Mouse (Mus musculus) embryonic facial prominence, embryonic 11.5 days (tissue): Measurements from ENCODE around the gene BC024978. TPM values are rescaled to one million over a fixed set of nuclear protein-coding genes. Genes with fewer than 3 reads are reported as not detected.

Source experiments
- ATAC-seq: fragments of 200-750 bp; cut with Nextera tagmentation; replicated peaks from 2 replicates; pipeline ENCODE4 v1.8.0; 2017; ENCODE audit warnings: low read depth; ENCODE audit not compliant: insufficient number of reproducible peaks, low FRiP score, low TSS enrichment
- DNase-seq: peaks from one replicate; pipeline ENCODE4 v3.0.0-alpha.2; 2015; ENCODE audit warnings: low spot score
- H3K27ac ChIP-seq: fragments of 300-500 bp; sonication (generic); replicated peaks from 2 replicates; pipeline ENCODE4 v1.5.1; 2014; ENCODE audit warnings: mild to moderate bottlenecking, low read depth, low read length, control low read depth
- H3K27me3 ChIP-seq: fragments of 300-500 bp; sonication (generic); 2 replicates; pipeline ENCODE4 v1.6.1; 2014; ENCODE audit warnings: mild to moderate bottlenecking, low read length, moderate library complexity, mixed read lengths; ENCODE audit not compliant: control insufficient read depth, insufficient read depth
- H3K36me3 ChIP-seq: fragments of 300-500 bp; sonication (generic); replicated peaks from 2 replicates; pipeline ENCODE4 v1.6.1; 2014; ENCODE audit warnings: low read depth, mild to moderate bottlenecking, low read length, moderate library complexity, mixed read lengths; ENCODE audit not compliant: control insufficient read depth, insufficient read depth
- H3K4me1 ChIP-seq: fragments of 300-500 bp; sonication (generic); 2 replicates; pipeline ENCODE4 v1.6.1; 2014; ENCODE audit warnings: low read length, mixed read lengths; ENCODE audit not compliant: control insufficient read depth, insufficient read depth
- H3K4me2 ChIP-seq: fragments of 300-500 bp; sonication (generic); 2 replicates; pipeline ENCODE4 v1.6.1; 2014; ENCODE audit warnings: low read depth, mild to moderate bottlenecking, control low read depth, low read length, moderate library complexity
- H3K4me3 ChIP-seq: fragments of 300-500 bp; sonication (generic); 2 replicates; pipeline ENCODE4 v1.5.1; 2014; ENCODE audit warnings: low read depth, low read length, control low read depth
- H3K9ac ChIP-seq: fragments of 300-500 bp; sonication (generic); replicated peaks from 2 replicates; pipeline ENCODE4 v1.6.1; 2014; ENCODE audit warnings: mild to moderate bottlenecking, control low read depth, low read length
- H3K9me3 ChIP-seq: fragments of 300-500 bp; sonication (generic); replicated peaks from 2 replicates; pipeline ENCODE4 v1.6.1; 2016; ENCODE audit warnings: mild to moderate bottlenecking, low read length, inconsistent platforms, mixed read lengths; ENCODE audit not compliant: control insufficient read depth
- WGBS: fragments of 180-500 bp; shearing (Covaris S2); extraction: QIAGEN DNeasy Blood & Tissue Kit; methylation state at CpG from one replicate; pipeline ENCODE4 v1.1.7; 2014; 5-methylcytosine and 5-hydroxymethylcytosine counted together
- polyA plus RNA-seq: library from polyadenylated mRNA; unstranded; fragments of >200 nt; fragmentation: Nextera tagmentation; extraction: Ambion mirVana; gene quantifications from 2 replicates; pipeline ENCODE4 v1.2.1, GENCODE M21; 2014

Gene BC024978
- polyA plus RNA-seq, 1 experiment from 2014 or later: 2.4 TPM

GRCm38 (mm10) chr7:27192434-27192833 is 3.1 kb upstream of the BC024978 start:
- 96% methylated on average over 5 of the region's 5 CpGs for WGBS
- Histone ChIP-seq H3K4me1 (0 out of 2 replicates have a peak, but pooled peaks cover 3% of the 10 kb centered on the region), H3K27me3 (no peaks in the 10 kb centered on the region), H3K36me3 (peaks cover 32% of the 10 kb centered on the region), H3K27ac (0 out of 2 replicates have a peak overlapping the region, but pooled peaks have one; percentile 8), H3K4me3 (no peak overlapping the region), H3K9ac (no peak overlapping the region), H3K9me3 (no peaks in the 10 kb centered on the region), H3K4me2 (no peak overlapping the region)
- DNase-seq: no peak
- ATAC-seq: no peak

GRCm38 (mm10) chr7:27193731-27194130 is 1.9 kb upstream of the BC024978 start:
- Histone ChIP-seq H3K9ac (no peak overlapping the region), H3K4me2 (no peak overlapping the region; the same call in 1 of the 2 replicates), H3K27ac (no peak overlapping the region), H3K9me3 (no peaks in the 10 kb centered on the region), H3K27me3 (no peaks in the 10 kb centered on the region), H3K36me3 (peaks cover 32% of the 10 kb centered on the region), H3K4me3 (no peak overlapping the region), H3K4me1 (0 out of 2 replicates have a peak, but pooled peaks cover 3% of the 10 kb centered on the region)
- DNase-seq (no peak), ATAC-seq (no peak)
- 82% methylated on average over 4 of the region's 4 CpGs for WGBS

GRCm38 (mm10) chr7:27197136-27197535 is 1.6 kb downstream of the BC024978 start:
- no peaks in the 10 kb centered on the region for H3K9me3 ChIP-seq
- H3K9ac ChIP-seq: no peak overlapping the region
- H3K4me3 ChIP-seq: no peak overlapping the region
- no peak overlapping the region for H3K27ac ChIP-seq
- H3K27me3 ChIP-seq: no peaks in the 10 kb centered on the region
- H3K36me3 ChIP-seq: peaks cover 9% of the 10 kb centered on the region
- 79% methylated on average over 3 of the region's 3 CpGs for WGBS
- ATAC-seq: no peak
- 0 out of 2 replicates have a peak, but pooled peaks cover 3% of the 10 kb centered on the region for H3K4me1 ChIP-seq
- no peak overlapping the region for H3K4me2 ChIP-seq
- no peak for DNase-seq

DNA sequence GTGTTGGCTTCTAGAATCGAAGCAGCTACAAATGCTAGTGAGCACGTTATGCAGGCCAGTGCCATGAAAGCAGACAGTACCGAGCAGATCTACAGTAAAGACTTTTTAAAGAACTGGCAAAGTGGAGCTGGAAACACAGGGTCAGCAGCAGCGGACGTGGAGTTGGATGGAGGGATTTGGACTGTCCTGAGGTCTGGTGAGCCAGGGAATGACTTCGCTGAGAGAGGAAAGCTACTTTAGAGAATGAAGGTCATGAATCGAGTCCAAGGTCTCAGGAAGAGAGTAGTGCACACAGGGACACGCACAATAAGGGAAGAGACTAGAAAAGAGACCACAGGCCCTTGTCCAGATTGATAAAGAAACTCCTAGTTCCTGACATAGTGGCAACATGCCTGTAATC is 2.1 kb downstream of the BC024978 start:
- Histone ChIP-seq H3K4me1 (0 out of 2 replicates have a peak, but pooled peaks cover 3% of the 10 kb centered on the region), H3K9me3 (no peaks in the 10 kb centered on the region), H3K4me3 (no peak overlapping the region), H3K4me2 (no peak overlapping the region), H3K27ac (no peak overlapping the region), H3K9ac (no peak overlapping the region), H3K27me3 (no peaks in the 10 kb centered on the region), H3K36me3 (peaks cover 4% of the 10 kb centered on the region)
- ATAC-seq: no peak
- 91% methylated on average over 8 of the region's 8 CpGs for WGBS
- no peak for DNase-seq

DNA sequence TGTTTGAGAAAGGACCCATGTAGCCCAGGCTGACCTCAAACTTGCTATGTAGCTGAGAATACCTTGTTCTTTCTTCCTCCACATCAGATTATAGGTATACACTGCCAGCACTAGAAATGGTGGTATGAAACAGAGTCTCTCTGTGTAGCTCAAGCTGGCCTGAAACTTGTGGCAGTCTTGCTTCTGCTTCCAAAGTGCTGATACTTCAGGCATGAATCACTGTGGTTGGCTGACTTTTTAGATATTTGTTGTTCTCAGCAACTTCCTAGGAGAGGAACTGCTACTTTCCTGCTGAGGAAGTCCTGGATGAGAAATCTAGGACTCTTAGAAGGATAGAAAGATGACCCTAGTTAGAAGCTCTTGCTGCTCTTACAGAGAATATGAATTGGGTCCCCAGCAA is 2.8 kb downstream of the BC024978 start:
- Histone ChIP-seq H3K27me3 (no peaks in the 10 kb centered on the region), H3K9me3 (no peaks in the 10 kb centered on the region), H3K4me1 (0 out of 2 replicates have a peak, but pooled peaks cover 3% of the 10 kb centered on the region), H3K36me3 (peaks cover 2% of the 10 kb centered on the region), H3K4me3 (no peak overlapping the region), H3K27ac (no peak overlapping the region), H3K4me2 (no peak overlapping the region), H3K9ac (no peak overlapping the region)
- ATAC-seq (no peak), DNase-seq (no peak)

GRCm38 (mm10) chr7:27198779-27199178 is 3.2 kb downstream of the BC024978 start:
- no peak overlapping the region for H3K27ac ChIP-seq
- ATAC-seq (no peak), DNase-seq (no peak)
- H3K4me1 ChIP-seq: no peaks in the 10 kb centered on the region
- H3K27me3 ChIP-seq: no peaks in the 10 kb centered on the region
- no peaks in the 10 kb centered on the region; the same call in 1 of the 2 replicates for H3K36me3 ChIP-seq
- no peak overlapping the region for H3K9ac ChIP-seq
- H3K4me2 ChIP-seq: no peak overlapping the region
- 88% methylated on average over 8 of the region's 8 CpGs for WGBS
- no peak overlapping the region for H3K4me3 ChIP-seq
- H3K9me3 ChIP-seq: no peaks in the 10 kb centered on the region

DNA sequence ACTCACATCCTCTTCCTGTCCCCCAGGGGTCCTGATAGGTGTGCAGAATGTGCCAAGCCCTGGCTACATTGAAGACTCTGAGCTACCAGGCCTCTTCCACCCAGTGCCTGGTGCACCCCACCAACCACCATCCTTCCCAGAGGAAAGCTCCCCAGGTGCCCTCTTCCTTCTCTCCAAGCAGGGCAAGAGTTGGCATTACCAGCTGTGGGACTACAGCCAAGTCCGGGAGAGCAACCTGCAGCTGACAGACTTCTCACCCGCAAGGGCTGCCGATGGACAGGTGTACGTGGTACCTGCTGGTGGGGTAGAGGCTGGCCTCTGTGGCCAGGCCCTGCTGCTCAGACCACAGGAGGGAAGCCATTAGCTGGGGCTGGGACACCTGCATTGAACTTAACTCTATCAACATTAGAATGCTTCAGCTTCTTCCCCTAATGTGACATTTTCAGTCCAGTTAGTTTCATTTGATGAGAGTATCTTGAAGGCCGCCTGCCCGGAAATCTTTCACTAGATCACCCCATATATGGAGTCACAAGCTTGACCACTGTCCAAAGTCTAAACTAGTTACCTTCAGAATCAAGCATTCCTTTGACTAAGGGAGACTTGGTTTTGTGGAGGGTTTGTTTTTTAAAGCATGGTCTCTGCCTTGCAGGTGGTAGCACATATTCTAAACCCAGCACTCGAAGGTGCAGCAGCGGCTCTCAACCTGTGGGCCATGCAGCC is 8.3 kb downstream of the BC024978 start:
- ATAC-seq (no peak), DNase-seq (no peak)
- Histone ChIP-seq H3K27ac (no peak overlapping the region), H3K4me1 (no peaks in the 10 kb centered on the region), H3K9me3 (no peaks in the 10 kb centered on the region), H3K27me3 (no peaks in the 10 kb centered on the region), H3K4me2 (no peak overlapping the region), H3K9ac (no peak overlapping the region), H3K36me3 (peaks cover 5% of the 10 kb centered on the region), H3K4me3 (no peak overlapping the region)
- 92% methylated on average over 8 of the region's 8 CpGs for WGBS

DNA sequence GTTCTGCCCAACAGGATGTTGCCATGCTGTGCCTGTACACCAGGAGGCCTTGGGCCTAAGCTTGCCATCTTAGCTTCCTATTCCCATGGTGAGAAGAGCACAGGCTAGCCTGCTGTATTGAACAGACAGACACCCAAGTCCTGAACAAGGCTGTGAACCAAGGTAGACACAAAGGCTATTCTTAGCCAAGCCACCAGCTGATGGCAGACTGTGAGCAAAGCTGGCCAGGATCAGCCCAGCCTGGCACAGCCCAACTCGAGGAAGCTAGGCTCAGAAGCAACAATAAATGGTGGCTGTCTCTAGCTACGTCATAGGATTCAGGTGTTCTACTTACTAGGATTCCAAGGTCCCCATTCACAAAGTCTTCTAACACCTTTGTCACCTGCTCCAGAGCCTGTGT is 17.0 kb downstream of the BC024978 start:
- H3K27ac ChIP-seq: no peak overlapping the region

More for the DNA sequence above, 17.0 kb downstream of the BC024978 start:
- no peaks in the 10 kb centered on the region for H3K4me1 ChIP-seq
- H3K9ac ChIP-seq: no peak overlapping the region
- ATAC-seq (no peak), DNase-seq (no peak)
- no peaks in the 10 kb centered on the region for H3K27me3 ChIP-seq
- H3K4me3 ChIP-seq: no peak overlapping the region
- no peak overlapping the region for H3K4me2 ChIP-seq
- no peaks in the 10 kb centered on the region for H3K9me3 ChIP-seq
- WGBS: 80% methylated on average over 2 of the region's 2 CpGs
- peaks cover under 1% of the 10 kb centered on the region for H3K36me3 ChIP-seq
